Mouse (Mus musculus) layer of hippocampus, adult 18-20 months (tissue): ENCODE measurements at regions not wholly inside any gene's neighbourhood (a gene's known extent, or its start where the extent isn't known, plus 50 kb on each side); places are given as distances from the start of the nearest gene placed in this dataset.
"Not testable (repeated sequence)": the region's sequence is repeated elsewhere in the genome, so short reads cannot be mapped to it uniquely, and the experiment has no call there.

Experiments
- DNase-seq, 2 experiments: peaks; one replicate each; pipeline ENCODE4 v3.0.0; 2022; ENCODE audit warnings: low spot score in 2 of 2

- DNase-seq, result no peak
Measured at GRCm38 (mm10) chr2:53619681-53620080, 428.2 kb downstream of the Arl6ip6 start.

DNA sequence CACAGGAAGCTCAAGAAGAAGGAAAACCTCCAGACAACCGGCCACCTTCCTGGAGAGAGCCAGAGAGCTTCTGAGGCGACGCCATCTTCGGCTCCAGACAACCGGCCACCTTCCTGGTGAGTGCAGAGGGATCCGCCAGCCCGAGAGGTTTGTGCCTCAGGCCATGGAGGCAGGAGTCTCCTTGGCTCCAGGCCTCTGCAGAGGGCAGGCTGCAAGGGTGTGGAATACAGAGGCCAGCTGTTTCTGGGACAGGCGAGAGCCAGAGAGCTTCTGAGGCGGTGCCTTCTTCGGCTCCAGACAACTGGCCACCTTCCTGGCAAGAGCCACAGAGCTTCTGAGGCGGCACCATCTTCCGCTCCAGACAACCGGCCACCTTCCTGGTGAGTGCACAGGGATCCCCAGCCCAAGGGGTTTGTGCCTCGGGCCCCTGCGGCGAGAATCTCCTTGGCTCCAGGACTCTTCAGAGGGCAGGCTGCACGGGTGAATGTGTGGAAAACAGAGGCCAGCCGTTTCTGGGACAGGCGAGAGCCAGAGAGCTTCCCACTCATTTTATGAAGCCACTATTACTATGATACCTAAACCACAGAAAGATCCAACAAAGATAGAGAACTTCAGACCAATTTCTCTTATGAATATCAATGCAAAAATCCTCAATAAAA lies 441.4 kb downstream of the Arl6ip6 start:
- not testable (repeated sequence) for DNase-seq

DNA sequence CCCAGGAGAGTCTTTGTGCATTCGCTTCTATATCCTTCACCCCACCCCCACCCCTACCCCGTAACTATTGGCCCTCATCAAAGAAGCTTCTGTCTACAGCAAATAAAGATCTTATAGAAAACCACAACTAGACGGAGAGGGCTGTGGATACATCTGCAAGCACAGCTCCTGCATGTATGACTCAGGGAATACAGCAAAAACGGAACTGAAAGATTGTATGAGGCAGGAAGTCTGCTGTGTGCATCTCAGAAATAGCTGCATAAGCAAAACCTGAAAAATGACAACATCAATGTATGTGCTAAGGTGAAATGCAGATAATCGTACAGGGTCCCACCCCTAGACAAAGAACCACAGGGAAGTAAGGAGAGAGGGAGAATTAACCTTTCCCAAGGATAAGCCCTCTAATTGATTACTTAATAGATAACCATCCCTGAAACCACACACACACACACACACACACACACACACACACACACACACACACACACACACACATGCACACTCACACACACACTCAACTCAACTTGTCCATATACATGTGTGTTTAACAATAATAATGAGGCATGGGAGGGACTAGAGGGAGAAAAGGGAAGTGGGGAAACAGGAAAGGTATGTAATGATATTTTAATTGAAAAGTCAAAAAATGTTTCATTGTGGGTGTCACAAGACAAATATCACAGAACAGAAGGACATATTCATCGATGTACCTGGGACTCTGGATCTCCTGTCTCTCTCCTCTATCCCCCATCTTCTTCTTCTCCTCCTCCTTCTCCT lies 416.6 kb downstream of the Rprm start:
- no peak for DNase-seq

DNA sequence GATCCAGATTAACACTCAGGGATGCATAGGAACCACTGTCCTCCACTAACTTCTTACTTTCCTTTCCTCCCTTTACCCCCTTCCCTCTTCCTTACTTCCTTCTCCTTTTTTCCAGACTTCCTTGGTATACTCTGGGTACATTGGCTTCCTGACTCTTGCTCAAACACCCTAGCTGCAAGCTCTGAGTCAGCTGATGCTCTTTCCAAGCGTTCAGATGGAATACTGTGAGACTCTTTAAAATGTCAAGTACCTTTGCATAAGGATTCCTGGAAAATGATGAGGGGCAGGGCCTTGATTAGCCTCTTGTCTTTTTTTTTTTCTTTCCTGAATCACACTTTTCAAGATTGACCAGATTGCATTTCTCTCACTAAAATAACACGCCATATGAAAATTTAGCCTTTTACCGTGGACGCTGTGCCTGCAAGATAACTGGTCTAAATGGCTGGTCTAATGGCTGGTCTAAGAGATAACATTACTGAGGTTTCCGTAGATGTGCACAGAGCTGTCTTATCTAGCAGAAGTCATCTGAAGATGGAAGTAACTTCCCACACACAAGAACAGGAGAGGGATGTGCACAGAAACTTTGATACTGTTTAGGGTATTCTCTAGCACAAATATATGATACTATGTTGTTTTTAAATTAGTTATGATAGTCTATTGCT lies 404.9 kb downstream of the Rprm start:
- DNase-seq, result no peak

GRCm38 (mm10) chr2:53682599-53682998 lies 402.8 kb downstream of the Rprm start:
- DNase-seq, result no peak

- no peak for DNase-seq
Measured at GRCm38 (mm10) chr2:53687281-53687680, 398.1 kb downstream of the Rprm start.

DNA sequence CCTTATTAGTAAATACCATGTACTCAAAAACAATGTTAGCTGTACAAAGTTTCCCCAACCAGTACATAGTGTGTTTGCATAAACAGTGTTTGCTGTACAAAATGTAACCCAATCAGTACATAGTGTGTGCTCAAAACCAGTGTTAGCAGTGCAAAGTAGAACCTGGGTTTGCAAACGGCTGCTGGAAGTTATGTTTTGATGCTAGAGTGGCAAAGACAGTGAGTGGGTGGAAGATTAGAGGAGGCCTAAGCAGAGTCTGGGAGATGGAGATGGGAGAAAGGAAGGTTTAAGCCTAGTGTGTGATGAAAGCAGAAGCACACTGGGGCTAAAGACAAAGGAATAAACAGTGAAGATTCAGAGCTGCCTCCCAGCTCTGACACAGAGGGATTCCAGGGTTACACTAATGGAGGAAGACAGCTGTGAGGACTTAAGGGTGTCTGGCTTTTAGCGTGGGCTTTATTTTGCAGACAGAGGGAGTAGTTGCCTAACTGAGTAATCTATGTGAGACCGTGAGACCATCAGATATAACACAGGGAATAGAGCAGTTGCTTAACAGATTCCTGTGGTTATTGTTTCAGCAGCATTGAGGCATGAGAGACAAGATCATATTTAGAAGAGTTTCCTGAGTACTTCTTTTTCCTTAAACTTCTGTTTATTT lies 396.0 kb downstream of the Rprm start:
- no peak for DNase-seq

- DNase-seq, result no peak
Measured at GRCm38 (mm10) chr2:53691580-53692118, 393.7 kb downstream of the Rprm start.

- DNase-seq, result peak; percentile 76 to 90
Measured at GRCm38 (mm10) chr2:53711213-53711612, 374.1 kb downstream of the Rprm start.

DNA sequence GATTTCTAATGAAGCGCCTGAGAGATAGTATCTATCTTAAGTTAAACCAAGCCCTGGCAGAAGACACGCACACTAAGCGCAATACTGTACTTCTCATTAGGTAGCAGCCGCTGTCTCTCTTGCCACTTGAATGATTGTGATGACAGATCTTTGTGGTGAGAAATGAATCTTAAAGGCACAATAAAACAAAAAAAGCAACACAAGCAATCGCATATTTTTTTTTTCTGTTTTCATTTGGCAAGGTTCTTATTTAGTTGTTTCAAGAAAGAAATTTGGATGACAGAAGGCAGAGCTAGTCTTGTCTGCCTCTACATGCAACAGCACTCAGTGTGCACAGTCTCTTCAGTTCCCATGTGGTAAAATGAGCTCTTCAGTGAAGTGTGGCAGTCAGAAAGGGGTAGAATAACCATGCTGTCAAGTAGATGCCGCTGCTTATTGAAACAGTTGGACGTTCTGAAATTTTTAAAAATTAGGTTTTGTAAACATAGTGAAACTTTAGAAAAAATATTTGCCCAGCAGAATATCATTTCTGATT lies 372.2 kb downstream of the Rprm start:
- DNase-seq, result peak in 1 of 2 experiments; percentile 17

DNA sequence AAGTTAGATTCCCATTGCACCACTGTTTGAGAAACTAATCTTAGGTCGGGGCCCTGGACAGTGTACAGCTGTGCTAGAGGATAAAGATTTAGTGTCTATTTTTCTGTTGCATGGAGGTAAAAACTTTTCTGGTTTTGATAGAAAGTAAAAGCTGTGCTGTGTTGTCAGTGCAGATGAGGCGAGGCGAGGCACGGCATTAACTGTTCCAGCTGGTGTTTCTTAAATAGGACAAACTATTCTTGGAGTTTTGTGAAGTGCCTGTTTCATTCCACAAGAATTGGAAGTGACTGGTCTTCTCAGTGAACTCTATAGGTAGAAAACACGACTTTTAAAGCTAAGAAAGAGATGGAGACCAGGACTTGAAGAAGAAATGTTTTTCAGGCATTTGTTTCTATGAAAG lies 370.3 kb downstream of the Rprm start:
- DNase-seq, result no peak

- no peak for DNase-seq
Measured at GRCm38 (mm10) chr2:53723231-53723630, 362.1 kb downstream of the Rprm start.

GRCm38 (mm10) chr2:53728693-53729092 lies 356.7 kb downstream of the Rprm start:
- DNase-seq, result no peak

DNA sequence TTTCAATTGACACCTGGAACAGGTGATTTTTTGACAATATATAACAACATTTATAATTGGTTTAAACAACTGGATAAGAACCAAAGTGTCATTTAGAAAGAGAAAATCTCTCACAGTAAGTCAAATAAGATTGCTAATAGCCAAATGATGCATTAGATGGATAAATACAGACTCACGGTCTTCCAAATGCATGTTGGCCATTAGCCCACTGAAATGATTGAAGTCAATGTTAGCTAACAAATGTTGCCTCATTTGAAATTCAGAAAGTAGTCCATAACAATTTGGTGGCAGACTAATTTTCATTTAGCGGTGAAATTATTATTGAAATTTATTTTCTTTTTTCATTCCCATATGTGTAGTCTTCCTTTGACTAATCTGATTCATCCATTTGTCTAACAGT lies 354.9 kb downstream of the Rprm start:
- DNase-seq, result no peak

- no peak for DNase-seq
Measured at GRCm38 (mm10) chr2:53763486-53763885, 321.9 kb downstream of the Rprm start.

- not testable (repeated sequence) for DNase-seq
Measured at GRCm38 (mm10) chr2:53782035-53782434, 303.3 kb downstream of the Rprm start.

DNA sequence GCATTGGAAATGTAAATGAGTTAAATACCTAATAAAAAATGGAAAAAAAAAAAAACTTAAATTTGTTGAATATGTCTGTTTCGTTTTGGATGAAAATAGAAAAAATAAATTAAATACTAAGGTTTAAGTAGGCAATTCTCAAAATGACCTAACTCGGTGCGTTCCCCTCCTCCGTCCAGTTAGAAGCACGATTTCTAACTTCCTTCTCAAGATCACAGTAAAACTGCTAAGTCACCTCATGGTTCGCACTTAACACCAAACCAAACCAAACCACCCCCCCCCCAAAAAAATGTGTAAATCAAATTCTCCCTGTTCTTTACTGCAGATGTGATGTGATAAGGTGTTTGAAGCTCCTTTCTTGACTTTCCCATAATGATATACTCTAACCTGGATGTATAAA lies 296.8 kb downstream of the Rprm start:
- not testable (repeated sequence) for DNase-seq

DNA sequence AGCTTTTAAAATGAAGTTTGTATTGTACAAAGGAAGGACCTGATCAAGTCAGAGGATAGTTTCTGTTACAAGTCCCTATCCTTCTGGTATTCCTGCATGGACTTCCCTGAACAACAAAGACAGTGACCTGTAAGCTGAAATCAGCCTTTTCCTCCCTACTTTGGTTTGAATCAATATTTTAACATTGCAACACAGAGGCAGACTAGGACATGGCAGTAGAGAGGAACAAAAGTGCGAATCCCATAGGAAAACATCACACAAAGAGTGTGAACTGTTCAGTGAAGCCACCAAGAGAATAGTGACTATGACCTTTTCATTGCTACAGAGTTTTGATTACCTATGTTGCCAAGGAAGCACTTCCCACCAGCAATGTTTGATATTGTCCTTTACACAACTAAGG lies 288.7 kb downstream of the Rprm start:
- no peak for DNase-seq

GRCm38 (mm10) chr2:53803666-53804065 lies 281.7 kb downstream of the Rprm start:
- no peak for DNase-seq

- no peak for DNase-seq
Measured at GRCm38 (mm10) chr2:53850815-53851528, 234.4 kb downstream of the Rprm start.
